In genomic region chr3:89672573-89673317, GRCm38 (mm10) we compare ENCODE assay signal across 17 mouse cellular contexts. TPM values are rescaled to one million over a fixed set of nuclear protein-coding genes. Genes with fewer than 3 reads are reported as not detected.
A peak's percentile ranks its signal among the peaks of the same experiment; 100 is the strongest.
DNase-seq lines count a peak whose midpoint lies in the region; ATAC-seq and TF ChIP-seq lines count a peak whose summit lies in the region.
"Had no signal": no experiment of that assay in that cellular context is flagged by ENCODE, and none has a peak within 500 bp of the region (broad histone marks: within the 10 kb centered on the region; RNA-seq: fewer than 3 reads in every experiment).

No protein-coding gene starts in this region.

- no peaks in the 10 kb centered on the region for H3K4me1 ChIP-seq in heart, postnatal 0 days (ENCODE audit: control insufficient read depth, insufficient read depth)
- H3K4me1 ChIP-seq: limb, embryonic 12.5 days had no signal

- H3K9me3 ChIP-seq in heart, postnatal 0 days (replicated peaks; ENCODE audit: control insufficient read depth, low read length), result no peaks in the 10 kb centered on the region
- H3K9me3 ChIP-seq: embryonic facial prominence, embryonic 10.5 days; hindbrain, embryonic 10.5 days; limb, embryonic 12.5 days had no signal

- H3K27me3 ChIP-seq in heart, postnatal 0 days (ENCODE audit: control insufficient read depth, insufficient read depth, low read length), result no peaks in the 10 kb centered on the region
- H3K27me3 ChIP-seq: limb, embryonic 12.5 days had no signal

- no peaks in the 10 kb centered on the region for H3K36me3 ChIP-seq in heart, postnatal 0 days (replicated peaks; ENCODE audit: control insufficient read depth, insufficient read depth, low read length)
- H3K36me3 ChIP-seq: embryonic facial prominence, embryonic 10.5 days; hindbrain, embryonic 10.5 days; limb, embryonic 12.5 days had no signal

- TF ChIP-seq EP300 in heart, postnatal 0 days (IDR thresholded peaks at IDR 0.05; ENCODE audit: low read depth), result no peak

- no peak for TF ChIP-seq CTCF in heart, postnatal 0 days (IDR thresholded peaks at IDR 0.05; ENCODE audit: low read depth)

- no peak; the same call in 1 of the 2 replicates for ATAC-seq in heart, postnatal 0 days (ENCODE audit: insufficient read depth, low read depth)
- ATAC-seq in megakaryocyte, adult 5-6 weeks (ENCODE audit: poor library complexity, severe bottlenecking), result peak; percentile 35
- ATAC-seq: forebrain, embryonic 14.5 days; midbrain, embryonic 16.5 days had no signal

- no peak overlapping the region for H3K27ac ChIP-seq in heart, postnatal 0 days (ENCODE audit: low read depth)
- H3K27ac ChIP-seq: embryonic facial prominence, embryonic 10.5 days; hindbrain, embryonic 10.5 days; limb, embryonic 12.5 days; liver, embryonic 14.5 days had no signal

- no peak overlapping the region for H3K9ac ChIP-seq in heart, postnatal 0 days (replicated peaks; ENCODE audit: low read depth, low read length)
- H3K9ac ChIP-seq: limb, embryonic 12.5 days; liver, embryonic 14.5 days had no signal

- intact Hi-C loops in heart, postnatal 10 days (cut with DNase I), result no loop called here
- intact Hi-C loops in left cerebral cortex, postnatal 14 days (cut with DNase I), result loop anchor here (5.0 kb wide), 1 partner anchor 40 kb away; no protein-coding TSS in a partner anchor

- 57% methylated on average over 12 of the region's 12 CpGs for WGBS in heart, postnatal 0 days

- H3K4me2 ChIP-seq in heart, postnatal 0 days (ENCODE audit: low read depth, low read length), result no peak overlapping the region
- H3K4me2 ChIP-seq: heart, embryonic 11.5 days; limb, embryonic 12.5 days had no signal

- no peak overlapping the region for H3K4me3 ChIP-seq in heart, postnatal 0 days (ENCODE audit: low read depth, low read length)
- H3K4me3 ChIP-seq: embryonic facial prominence, embryonic 10.5 days; erythroblast, embryonic 14.5 days; hindbrain, embryonic 10.5 days; limb, embryonic 12.5 days had no signal

- DNase-seq in heart, postnatal 0 days (ENCODE audit: low spot score), result peak; percentile 36
- no peak for DNase-seq in heart, postnatal 10 days
- DNase-seq in T-cell, adult 2 months (ENCODE audit: low spot score), result peak; percentile 54
- DNase-seq in thymus, postnatal 25 days, result peak; percentile 43
- no peak for DNase-seq in left cerebral cortex, postnatal 14 days (ENCODE audit: low spot score in 2 of 2)
- no peak for DNase-seq in cerebellum, adult 11 months
- no peak for DNase-seq in adipocyte (ENCODE audit: low spot score)
- DNase-seq: cerebellum, postnatal 10 days had no signal

RNA-seq across cellular contexts. Expression of gene Adar, which starts 42.1 kb away (rescaled TPM):
- total RNA-seq in heart, postnatal 0 days (2014; rRNA removed; ENCODE audit: low replicate concordance), result 19.2 and 36.7 TPM in 2 replicates
- 3.8 and 4.4 TPM in 2 replicates for polyA plus RNA-seq in heart, postnatal 0 days (2015; fragmentation: Nextera tagmentation; extraction: Ambion mirVana)
- 10 to 100 TPM; 14.3 to 16.2 TPM for total RNA-seq in heart, postnatal 10 days (2021)
- total RNA-seq in megakaryocyte, adult 5-6 weeks (2015), result 34.9 and 36.0 TPM in 2 replicates
- total RNA-seq in megakaryocyte, adult 5-6 weeks (2017), result 38.5 and 42.2 TPM in 2 replicates
- 100 to 1,000 TPM; 115 to 117 TPM for total RNA-seq in left cerebral cortex, postnatal 14 days (2021)

Comparison
In these comparisons a context has a peak if more than half of its experiments do, and no peak if none do; other contexts are left out.
1. DNase-seq: peak in heart, postnatal 0 days (single experiment), T-cell, adult 2 months (single experiment) and thymus, postnatal 25 days (single experiment); none in heart, postnatal 10 days (0 of 2), left cerebral cortex, postnatal 14 days (0 of 2), cerebellum, adult 11 months (single experiment) and adipocyte (single experiment).